Mouse (Mus musculus) layer of hippocampus, postnatal 10 days (tissue): ENCODE results near the gene Olfr1385. TPM values are rescaled to one million over a fixed set of nuclear protein-coding genes. Genes with fewer than 3 reads are reported as not detected.
"Not testable (repeated sequence)": the region's sequence is repeated elsewhere in the genome, so short reads cannot be mapped to it uniquely, and the experiment has no call there.

Experiments
- DNase-seq, 2 experiments: peaks; one replicate each; pipeline ENCODE4 v3.0.0; 2021; ENCODE audit warnings: low spot score in 2 of 2
- long read RNA-seq: library from polyadenylated mRNA; stranded (forward); transcript quantifications from one replicate; pipeline ENCODE4 v2.0.0, GENCODE M21; 2023
- total RNA-seq, 2 experiments: library from RNA; stranded (reverse); gene quantifications; 2 replicates each; pipeline ENCODE4 v1.2.3; 2021

Gene Olfr1385
- total RNA-seq: under 1 TPM in 1 of 2 experiments, not detected in 1; 0.11 TPM
- long read RNA-seq: 0 reads

DNA sequence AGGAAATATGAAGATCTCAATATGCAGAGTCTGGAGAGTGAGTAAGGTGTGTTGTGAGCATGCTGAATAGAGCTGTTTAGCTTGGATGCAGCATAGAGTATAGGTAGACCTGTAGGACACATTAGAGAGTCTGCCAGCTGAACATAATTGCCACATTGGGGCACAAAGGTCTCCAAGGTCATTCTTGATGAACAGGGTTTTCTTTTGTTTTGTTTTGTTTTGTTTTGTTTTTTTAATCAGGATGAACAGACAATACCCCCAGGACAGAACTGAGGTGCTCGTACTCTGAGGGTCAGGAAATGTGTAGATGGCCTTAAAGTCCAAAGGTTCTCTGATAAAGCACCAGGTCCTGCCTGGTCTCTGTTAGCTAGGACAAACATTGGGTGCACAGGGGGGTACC lies at the start of gene Olfr1385:
Gene Olfr1385, plus strand, starts transcription at position 301 of the 400 bp plus-strand sequence.
- DNase-seq: not testable (repeated sequence)

- DNase-seq: no peak
These were observed 33.8 kb upstream of the Olfr1385 start, which contains the start of gene Olfr1387 for GRCm38 (mm10) chr11:49455043-49455442. TSS of gene Olfr1387 (plus strand) at chr11:49455343.

GRCm38 (mm10) chr11:49464746-49465145 lies 24.1 kb upstream of the Olfr1385 start, which contains the start of gene Olfr1386:
TSS of gene Olfr1386 (plus strand) at chr11:49465046.
- DNase-seq: not testable (repeated sequence)

- DNase-seq: no peak
These were observed 2.9 kb upstream of the Olfr1385 start for GRCm38 (mm10) chr11:49485973-49486372.

DNA sequence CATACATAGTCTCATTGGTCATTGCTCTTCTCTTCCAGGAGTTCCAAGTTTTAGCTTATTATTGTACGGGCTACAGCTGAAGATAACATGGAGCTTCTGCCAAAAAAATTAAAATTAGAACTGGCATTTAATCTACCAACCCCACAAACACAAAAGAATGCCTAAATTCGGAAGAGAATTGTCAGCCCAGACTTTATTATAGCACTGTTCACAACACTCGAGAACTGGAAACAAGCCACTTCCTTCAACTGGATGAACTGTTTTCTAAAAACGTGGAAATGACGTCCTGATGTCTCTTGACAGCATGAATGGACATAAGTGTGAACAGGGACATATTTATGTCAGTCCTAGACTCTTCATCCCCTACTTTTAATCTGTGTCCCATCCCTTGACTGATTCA lies 29.2 kb downstream of the Olfr1385 start:
- DNase-seq: no peak

GRCm38 (mm10) chr11:49519348-49519747 lies 30.5 kb downstream of the Olfr1385 start, which contains the start of gene Olfr1383:
TSS of gene Olfr1383 (plus strand) at chr11:49519648.
- no peak for DNase-seq

GRCm38 (mm10) chr11:49527947-49528346 lies 39.1 kb downstream of the Olfr1385 start, which contains the start of gene Olfr1382:
TSS of gene Olfr1382 (plus strand) at chr11:49528247.
- no peak for DNase-seq

DNA sequence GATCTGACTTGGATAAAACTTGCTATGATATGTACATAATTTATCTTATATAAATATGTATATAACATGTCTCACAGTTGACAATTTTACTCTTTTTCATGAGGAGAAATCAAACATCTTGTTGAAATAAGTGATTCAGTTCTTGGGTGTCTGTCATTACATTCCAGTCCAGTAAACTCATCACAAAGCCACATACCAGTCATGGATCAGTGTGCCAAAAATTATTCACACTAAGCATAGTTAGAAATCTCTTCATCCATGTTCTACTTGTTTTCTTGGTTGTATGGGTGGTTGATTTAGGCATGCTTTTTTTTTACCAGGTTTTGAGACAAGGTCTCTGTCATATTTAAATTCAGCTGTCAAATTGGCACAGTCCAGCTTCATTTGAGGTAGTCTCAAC lies 43.9 kb downstream of the Olfr1385 start:
- DNase-seq: no peak

DNA sequence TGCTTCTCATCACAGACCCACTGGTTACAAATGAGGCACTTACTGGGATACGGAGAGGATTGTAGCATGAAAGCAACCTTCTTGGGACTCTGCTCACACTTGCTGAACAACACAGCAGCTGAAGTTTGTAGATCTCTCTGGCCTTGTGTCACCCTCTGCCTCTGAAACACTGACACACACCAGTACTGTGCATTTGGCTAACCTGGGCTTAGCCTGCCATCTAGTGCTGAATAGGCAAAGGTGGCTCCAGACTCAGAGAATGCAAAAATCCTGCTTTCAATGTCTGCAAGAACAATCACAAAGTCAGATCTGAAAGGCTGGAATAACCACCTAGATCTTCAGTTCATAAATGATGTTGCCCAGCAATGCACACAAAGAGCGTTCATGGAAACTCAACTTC lies 47.8 kb downstream of the Olfr1385 start:
- peak; percentile 14 to 30 for DNase-seq

- not testable (repeated sequence) for DNase-seq
These were observed 54.3 kb downstream of the Olfr1385 start, which contains the start of gene Olfr1381 for GRCm38 (mm10) chr11:49543149-49543548. TSS of gene Olfr1381 (plus strand) at chr11:49543449.

Other genes with a start within 250 kb of the Olfr1385 start
- 10 to 100 TPM; 43.9 to 50.2 TPM for gene Mgat1, start 244.9 kb upstream of the Olfr1385 start, total RNA-seq
- not detected for gene Olfr1393, start 210.8 kb upstream of the Olfr1385 start, total RNA-seq
- under 1 TPM; 0.11 to 0.14 TPM for gene Olfr1392, start 203.8 kb upstream of the Olfr1385 start, total RNA-seq
- gene Olfr10, start 184.3 kb upstream of the Olfr1385 start, total RNA-seq: under 1 TPM in 1 of 2 experiments, not detected in 1; 0.25 TPM
- not detected for gene Olfr1391, start 166.3 kb upstream of the Olfr1385 start, total RNA-seq
- gene Olfr1390, start 153.9 kb upstream of the Olfr1385 start, total RNA-seq: not detected
- not detected for gene Olfr1389, start 66.0 kb upstream of the Olfr1385 start, total RNA-seq
- gene Olfr1388, start 52.4 kb upstream of the Olfr1385 start, total RNA-seq: under 1 TPM; 0.42 to 0.66 TPM
- not detected for gene Olfr1387, start 33.7 kb upstream of the Olfr1385 start, total RNA-seq
- gene Olfr1386, start 24.0 kb upstream of the Olfr1385 start, total RNA-seq: not detected
- gene Olfr1384, start 17.7 kb downstream of the Olfr1385 start, total RNA-seq: not detected
- under 1 TPM; 0.46 to 0.56 TPM for gene Olfr1383, start 30.6 kb downstream of the Olfr1385 start, total RNA-seq
- not detected for gene Olfr1382, start 39.2 kb downstream of the Olfr1385 start, total RNA-seq
- not detected for gene Olfr1381, start 54.4 kb downstream of the Olfr1385 start, total RNA-seq
- gene Olfr1380, start 67.8 kb downstream of the Olfr1385 start, total RNA-seq: not detected
- 1 to 10 TPM; 3.9 to 4.4 TPM for gene Flt4, start 120.2 kb downstream of the Olfr1385 start, total RNA-seq
- gene Scgb3a1, start 174.5 kb downstream of the Olfr1385 start, total RNA-seq: under 1 TPM in 1 of 2 experiments, not detected in 1; 0.78 TPM
- gene Cnot6, start 223.7 kb downstream of the Olfr1385 start, total RNA-seq: 10 to 100 TPM; 49.8 to 51.1 TPM